10 mouse cellular contexts compared by ENCODE assay signal in the genomic region with DNA sequence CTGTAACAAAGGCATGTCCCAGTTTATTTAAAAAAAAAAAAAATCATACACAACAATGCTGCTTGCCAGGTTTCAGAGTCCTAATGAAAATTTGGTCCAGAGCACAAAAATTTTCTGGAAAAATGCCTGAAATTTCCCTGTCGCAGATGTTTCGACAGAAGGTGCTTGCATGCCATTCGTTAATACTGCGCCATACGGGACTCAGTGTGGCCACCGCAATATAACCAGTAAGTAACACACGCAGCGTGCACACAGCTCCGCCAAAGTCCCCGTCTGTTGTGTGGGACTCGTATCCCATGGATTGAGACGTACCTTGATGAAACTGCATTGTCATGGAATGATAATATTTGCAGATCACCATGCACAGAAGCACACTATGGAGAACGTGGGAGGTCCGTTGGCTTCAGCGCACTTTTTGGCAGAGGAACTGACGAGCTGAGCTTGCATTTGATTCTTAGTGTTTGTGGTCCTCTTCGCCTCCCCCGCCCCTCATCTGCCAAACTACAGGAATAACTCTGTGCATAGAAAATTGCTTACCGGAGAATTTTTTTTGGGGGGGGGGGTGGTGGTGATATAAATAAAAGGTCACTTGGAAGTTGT.
A peak's percentile ranks its signal among the peaks of the same experiment; 100 is the strongest.
DNase-seq lines count a peak whose midpoint lies in the region; ATAC-seq lines count a peak whose summit lies in the region.
"Had no signal": no experiment of that assay in that cellular context is flagged by ENCODE, and none has a peak within 500 bp of the region (broad histone marks: within the 10 kb centered on the region; RNA-seq: fewer than 3 reads in every experiment).

No protein-coding gene starts in this region.

- H3K27me3 ChIP-seq in liver, embryonic 12.5 days (replicated peaks): no peaks in the 10 kb centered on the region
- H3K27me3 ChIP-seq: intestine, embryonic 15.5 days had no signal

- no peak for ATAC-seq in liver, embryonic 12.5 days
- ATAC-seq: intestine, embryonic 15.5 days had no signal

- H3K9ac ChIP-seq in liver, embryonic 12.5 days: no peak overlapping the region
- H3K9ac ChIP-seq: intestine, embryonic 15.5 days had no signal

- H3K4me3 ChIP-seq in liver, embryonic 12.5 days: no peak overlapping the region
- H3K4me3 ChIP-seq: intestine, embryonic 15.5 days had no signal

- WGBS in liver, embryonic 12.5 days (ENCODE audit: insufficient replicate concordance): 76% methylated on average over 19 of the region's 19 CpGs

- H3K4me2 ChIP-seq in liver, embryonic 12.5 days: no peak overlapping the region
- H3K4me2 ChIP-seq: intestine, embryonic 15.5 days had no signal

- no peaks in the 10 kb centered on the region for H3K9me3 ChIP-seq in liver, embryonic 12.5 days (replicated peaks)
- H3K9me3 ChIP-seq: intestine, embryonic 15.5 days had no signal

- no peaks in the 10 kb centered on the region for H3K4me1 ChIP-seq in liver, embryonic 12.5 days
- H3K4me1 ChIP-seq: intestine, embryonic 15.5 days had no signal

- peak; percentile 21 for DNase-seq in right cerebral cortex, adult 18-20 months
- DNase-seq in right cerebral cortex, postnatal 14 days: no peak
- DNase-seq in cerebellum, postnatal 25 days: peak; percentile 92 to 93
- peak; percentile 47 to 53 for DNase-seq in layer of hippocampus, postnatal 25 days (ENCODE audit: extremely low spot score in 1 of 2, low spot score in 1 of 2)
- DNase-seq in Muller cell, postnatal 12 days (ENCODE audit: inconsistent ontology term): no peak
- DNase-seq in embryo, embryonic 10.5 days (ENCODE audit: low spot score): no peak
- DNase-seq: gastrocnemius, postnatal 25 days; thymus, postnatal 4 days had no signal

- no peaks in the 10 kb centered on the region for H3K36me3 ChIP-seq in liver, embryonic 12.5 days
- H3K36me3 ChIP-seq: intestine, embryonic 15.5 days had no signal

- H3K27ac ChIP-seq in liver, embryonic 12.5 days: no peak overlapping the region
- H3K27ac ChIP-seq: intestine, embryonic 15.5 days had no signal

Comparison
In these comparisons a context has a peak if more than half of its experiments do, and no peak if none do; other contexts are left out.
1. DNase-seq: peak in right cerebral cortex, adult 18-20 months (single experiment), cerebellum, postnatal 25 days (2 of 2) and layer of hippocampus, postnatal 25 days (2 of 2); none in right cerebral cortex, postnatal 14 days (single experiment), Muller cell, postnatal 12 days (single experiment) and embryo, embryonic 10.5 days (single experiment).